Mouse (Mus musculus) midbrain, embryonic 12.5 days (tissue): Measurements from ENCODE around the gene Alox5ap. TPM values are rescaled to one million over a fixed set of nuclear protein-coding genes. Genes with fewer than 3 reads are reported as not detected.
A peak's percentile ranks its signal among the peaks of the same experiment; 100 is the strongest.

Source experiments
- ATAC-seq: fragments of 200-750 bp; cut with Nextera tagmentation; 2 replicates; pipeline ENCODE4 v1.8.0; 2017; ENCODE audit warnings: low read depth, moderate TSS enrichment, moderate library complexity; ENCODE audit not compliant: low FRiP score
- H3K27ac ChIP-seq: fragments of 300-500 bp; sonication (generic); replicated peaks from 2 replicates; pipeline ENCODE4 v1.5.1; 2016; ENCODE audit warnings: mild to moderate bottlenecking
- H3K27me3 ChIP-seq: fragments of 300-500 bp; sonication (generic); 2 replicates; pipeline ENCODE4 v1.6.1; 2016; ENCODE audit warnings: mild to moderate bottlenecking
- H3K36me3 ChIP-seq: fragments of 300-500 bp; sonication (generic); 2 replicates; pipeline ENCODE4 v1.6.1; 2016
- H3K4me1 ChIP-seq: fragments of 300-500 bp; sonication (generic); 2 replicates; pipeline ENCODE4 v1.6.1; 2016
- H3K4me2 ChIP-seq: fragments of 300-500 bp; sonication (generic); replicated peaks from 2 replicates; pipeline ENCODE4 v1.6.1; 2016; ENCODE audit warnings: mild to moderate bottlenecking, moderate library complexity
- H3K4me3 ChIP-seq: fragments of 300-500 bp; sonication (generic); 2 replicates; pipeline ENCODE4 v1.5.1; 2016; ENCODE audit warnings: mild to moderate bottlenecking
- H3K9ac ChIP-seq: fragments of 300-500 bp; sonication (generic); replicated peaks from 2 replicates; pipeline ENCODE4 v1.6.1; 2016; ENCODE audit warnings: mild to moderate bottlenecking, moderate library complexity
- H3K9me3 ChIP-seq: fragments of 300-500 bp; sonication (generic); 2 replicates; pipeline ENCODE4 v1.6.1; 2016; ENCODE audit warnings: mild to moderate bottlenecking
- WGBS: fragments of 180-500 bp; shearing (Covaris S2); methylation state at CpG from one replicate; pipeline ENCODE4 v1.1.7; 2016; 5-methylcytosine and 5-hydroxymethylcytosine counted together
- polyA plus RNA-seq: library from polyadenylated mRNA; unstranded; fragments of >200 nt; fragmentation: Nextera tagmentation; extraction: Ambion mirVana; gene quantifications from 2 replicates; pipeline ENCODE4 v1.2.1, GENCODE M21; 2016

Alox5ap gene
- polyA plus RNA-seq, 1 experiment from 2014 or later: 6.5 TPM

DNA sequence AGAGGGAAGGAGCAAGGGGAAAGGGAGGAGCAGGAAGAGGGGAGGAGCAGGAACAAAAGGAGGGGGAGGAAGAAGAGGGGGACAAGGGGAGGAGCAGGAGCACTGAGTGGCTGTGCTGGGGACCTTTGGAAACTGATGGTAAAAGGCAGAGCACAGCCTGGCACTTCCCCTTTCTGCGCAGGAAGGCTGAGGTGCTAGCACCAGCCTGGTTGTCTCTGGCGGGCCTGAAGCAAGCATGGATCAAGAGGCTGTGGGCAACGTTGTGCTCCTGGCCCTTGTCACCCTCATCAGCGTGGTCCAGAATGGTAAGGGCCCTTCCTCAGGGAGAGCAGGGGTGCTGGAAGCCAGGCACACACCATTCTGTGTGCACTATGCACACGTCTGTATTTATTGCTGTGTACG lies 312 bp downstream of the Alox5ap start:
- WGBS: 65% methylated on average over 5 of the region's 6 CpGs
- Histone ChIP-seq H3K4me3 (no peak overlapping the region), H3K36me3 (no peaks in the 10 kb centered on the region), H3K27ac (no peak overlapping the region), H3K9ac (no peak overlapping the region), H3K9me3 (no peaks in the 10 kb centered on the region), H3K4me1 (no peaks in the 10 kb centered on the region), H3K27me3 (0 out of 2 replicates have a peak, but pooled peaks cover 3% of the 10 kb centered on the region), H3K4me2 (no peak overlapping the region)
- no peak for ATAC-seq

DNA sequence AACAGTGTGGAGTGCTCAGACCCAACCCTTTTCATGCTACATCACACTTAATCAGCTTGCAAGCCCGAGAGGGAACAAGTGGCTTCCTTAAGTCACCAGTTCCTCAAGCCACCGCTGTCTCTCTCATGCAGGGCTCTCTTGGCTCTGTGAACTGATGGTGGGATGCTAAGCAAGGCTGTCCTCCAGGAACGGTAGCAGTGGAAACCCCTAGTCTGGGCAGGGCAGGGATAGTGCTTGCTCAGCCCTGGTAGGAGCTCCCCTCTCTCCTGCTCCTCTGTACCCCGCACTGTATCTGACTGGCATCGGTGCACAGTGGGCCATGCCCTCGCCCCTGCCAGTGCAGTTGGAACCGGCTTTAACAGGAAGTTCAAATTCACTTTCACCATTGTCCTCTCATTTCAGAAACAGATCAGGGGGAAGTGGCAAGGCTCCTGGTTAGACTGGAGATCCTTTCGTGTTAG lies 2.2 kb downstream of the Alox5ap start:
- no peaks in the 10 kb centered on the region for H3K36me3 ChIP-seq
- H3K4me3 ChIP-seq: no peak overlapping the region
- H3K4me1 ChIP-seq: no peaks in the 10 kb centered on the region
- H3K9ac ChIP-seq: no peak overlapping the region
- ATAC-seq: no peak
- no peak overlapping the region for H3K27ac ChIP-seq
- no peak overlapping the region for H3K4me2 ChIP-seq
- 0 out of 2 replicates have a peak, but pooled peaks cover 3% of the 10 kb centered on the region for H3K27me3 ChIP-seq
- H3K9me3 ChIP-seq: no peaks in the 10 kb centered on the region
- WGBS: 84% methylated on average over 8 of the region's 8 CpGs

DNA sequence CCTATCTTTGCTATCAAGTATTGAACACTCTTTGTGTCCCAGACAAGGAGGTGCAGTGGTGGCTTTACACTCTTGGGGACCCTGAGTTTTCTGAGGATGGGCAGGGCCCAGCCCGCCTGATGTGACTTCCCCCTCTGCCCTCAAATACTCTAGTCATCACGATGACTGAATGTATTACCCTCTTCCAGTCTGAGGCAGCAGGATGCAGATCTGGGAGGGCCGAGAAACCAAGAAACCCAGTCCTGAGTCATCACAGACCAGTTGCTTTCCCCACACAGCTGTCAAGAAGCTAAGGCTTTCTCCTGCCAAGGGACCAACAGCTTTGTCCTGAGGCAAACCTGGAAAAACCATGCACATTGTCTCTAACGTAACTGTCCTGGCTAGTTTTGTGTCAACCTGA lies 2.9 kb downstream of the Alox5ap start:
- Histone ChIP-seq H3K27ac (no peak overlapping the region), H3K27me3 (0 out of 2 replicates have a peak, but pooled peaks cover 3% of the 10 kb centered on the region), H3K4me1 (no peaks in the 10 kb centered on the region), H3K4me3 (no peak overlapping the region), H3K4me2 (no peak overlapping the region), H3K36me3 (no peaks in the 10 kb centered on the region), H3K9ac (no peak overlapping the region), H3K9me3 (no peaks in the 10 kb centered on the region)
- no peak for ATAC-seq
- WGBS: 85% methylated on average over 4 of the region's 4 CpGs

DNA sequence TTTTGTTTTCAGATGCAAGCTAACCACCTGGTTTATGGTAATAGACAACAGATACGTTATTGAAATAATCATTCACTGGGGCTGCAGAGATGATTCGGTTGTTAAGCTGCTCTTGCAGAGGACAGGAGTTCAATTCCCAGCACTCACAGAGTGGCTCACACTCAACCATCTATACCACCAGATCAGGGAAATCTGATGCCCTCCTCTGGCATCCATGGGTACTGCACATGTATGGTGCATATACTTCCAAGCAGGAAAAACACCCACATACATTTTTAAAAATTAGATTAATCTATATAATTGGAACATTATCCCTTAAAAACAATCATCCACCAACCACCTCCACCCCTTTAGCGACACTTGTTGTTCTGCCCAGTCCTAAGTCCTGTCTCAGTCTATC lies 6.7 kb downstream of the Alox5ap start:
- no peak overlapping the region for H3K4me2 ChIP-seq
- no peaks in the 10 kb centered on the region for H3K27me3 ChIP-seq
- no peak overlapping the region for H3K9ac ChIP-seq
- ATAC-seq: no peak
- no peaks in the 10 kb centered on the region for H3K4me1 ChIP-seq
- no peak overlapping the region for H3K4me3 ChIP-seq
- no peak overlapping the region for H3K27ac ChIP-seq
- H3K9me3 ChIP-seq: no peaks in the 10 kb centered on the region
- WGBS: 91% methylated on average over 3 of the region's 3 CpGs
- no peaks in the 10 kb centered on the region for H3K36me3 ChIP-seq

DNA sequence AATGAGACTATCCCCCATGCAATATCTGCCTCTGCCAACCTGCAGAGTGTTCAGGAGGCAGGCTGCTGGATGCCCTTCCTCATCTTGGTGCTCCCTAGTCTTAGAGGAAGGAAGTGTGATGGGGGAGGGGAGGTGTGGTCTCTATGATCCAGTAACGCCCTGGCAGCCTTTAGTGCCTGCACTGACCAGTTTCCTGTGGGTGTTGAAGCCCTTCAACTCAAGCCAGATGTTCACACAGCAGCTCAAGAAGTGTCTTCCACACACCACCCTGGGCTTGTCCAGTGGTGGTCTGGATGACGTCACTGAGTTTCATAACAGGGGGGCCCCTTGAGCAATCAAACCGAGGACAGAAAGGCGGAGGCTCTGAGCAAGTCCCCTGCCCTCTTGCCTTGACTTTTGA lies 8.0 kb downstream of the Alox5ap start:
- Histone ChIP-seq H3K27me3 (no peaks in the 10 kb centered on the region; the same call in 1 of the 2 replicates), H3K9me3 (no peaks in the 10 kb centered on the region), H3K36me3 (no peaks in the 10 kb centered on the region), H3K4me3 (no peak overlapping the region), H3K27ac (no peak overlapping the region), H3K4me1 (no peaks in the 10 kb centered on the region), H3K4me2 (no peak overlapping the region), H3K9ac (no peak overlapping the region)
- ATAC-seq: no peak
- 88% methylated on average over 4 of the region's 4 CpGs for WGBS

DNA sequence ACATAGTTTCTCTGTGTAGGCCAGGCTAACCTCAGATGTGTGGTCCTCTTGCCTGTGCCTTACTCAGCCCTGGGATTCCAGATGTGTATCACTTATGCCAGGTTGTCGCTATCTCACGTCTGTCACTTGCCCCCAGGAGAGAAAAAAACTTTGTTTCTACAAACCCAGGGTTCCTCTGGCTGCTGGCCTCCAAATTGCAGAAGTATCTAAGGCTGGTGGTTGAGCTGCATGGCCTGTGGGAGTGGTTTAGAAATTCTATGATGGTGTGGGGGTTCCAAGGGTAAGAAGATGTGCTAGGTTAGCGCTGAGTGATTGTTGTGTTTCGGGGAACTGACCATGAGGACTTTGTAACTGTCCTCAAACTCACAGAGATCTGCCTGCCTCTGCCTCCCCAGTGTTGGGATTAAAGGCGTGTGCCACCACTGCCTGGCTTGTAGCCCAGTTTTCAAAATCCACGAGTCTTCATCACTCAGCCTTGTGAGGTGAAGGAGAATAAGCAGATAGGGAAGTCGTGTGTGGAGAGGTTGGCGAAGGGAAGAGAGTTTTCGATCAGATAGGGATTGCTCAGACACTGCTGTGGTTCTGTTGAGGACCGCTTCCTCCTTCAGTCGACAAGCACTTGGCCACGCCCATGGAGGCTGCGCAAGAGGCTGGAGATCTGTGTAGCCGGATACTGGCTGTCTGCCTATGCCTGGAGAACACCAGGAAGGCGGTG lies 10.0 kb downstream of the Alox5ap start:
- ATAC-seq: no peak
- 87% methylated on average over 15 of the region's 15 CpGs for WGBS

DNA sequence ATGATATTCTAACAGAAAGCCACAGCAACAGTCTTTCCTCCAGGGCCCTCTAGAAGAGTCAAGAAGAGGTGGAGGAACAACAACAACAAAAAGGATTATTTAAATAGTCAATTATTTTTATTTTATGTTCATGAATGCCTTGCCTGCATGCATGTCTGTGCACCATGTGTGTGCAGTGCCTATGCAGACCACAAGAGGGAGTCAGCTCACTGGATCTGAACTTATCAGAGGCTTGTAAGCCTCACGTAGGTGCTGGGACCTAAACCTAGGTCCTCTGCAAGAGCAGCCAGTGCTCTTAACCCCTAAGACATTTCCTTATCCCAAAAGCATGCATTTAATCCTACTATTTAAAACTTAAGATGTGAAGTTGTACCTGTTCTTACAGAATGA lies 10.5 kb downstream of the Alox5ap start:
- Histone ChIP-seq H3K27ac (no peak overlapping the region), H3K4me3 (no peak overlapping the region), H3K27me3 (no peaks in the 10 kb centered on the region; the same call in 1 of the 2 replicates), H3K9me3 (no peaks in the 10 kb centered on the region), H3K4me2 (no peak overlapping the region), H3K36me3 (no peaks in the 10 kb centered on the region), H3K9ac (no peak overlapping the region), H3K4me1 (no peaks in the 10 kb centered on the region)
- 89% methylated on average over 1 of the region's 1 CpGs for WGBS
- no peak for ATAC-seq

More for the DNA sequence above, 10.0 kb downstream of the Alox5ap start:
- H3K27ac ChIP-seq: no peak overlapping the region
- no peaks in the 10 kb centered on the region for H3K9me3 ChIP-seq
- no peak overlapping the region for H3K9ac ChIP-seq
- H3K4me3 ChIP-seq: no peak overlapping the region
- no peak overlapping the region for H3K4me2 ChIP-seq
- H3K36me3 ChIP-seq: no peaks in the 10 kb centered on the region
- H3K4me1 ChIP-seq: no peaks in the 10 kb centered on the region
- H3K27me3 ChIP-seq: no peaks in the 10 kb centered on the region; the same call in 1 of the 2 replicates

DNA sequence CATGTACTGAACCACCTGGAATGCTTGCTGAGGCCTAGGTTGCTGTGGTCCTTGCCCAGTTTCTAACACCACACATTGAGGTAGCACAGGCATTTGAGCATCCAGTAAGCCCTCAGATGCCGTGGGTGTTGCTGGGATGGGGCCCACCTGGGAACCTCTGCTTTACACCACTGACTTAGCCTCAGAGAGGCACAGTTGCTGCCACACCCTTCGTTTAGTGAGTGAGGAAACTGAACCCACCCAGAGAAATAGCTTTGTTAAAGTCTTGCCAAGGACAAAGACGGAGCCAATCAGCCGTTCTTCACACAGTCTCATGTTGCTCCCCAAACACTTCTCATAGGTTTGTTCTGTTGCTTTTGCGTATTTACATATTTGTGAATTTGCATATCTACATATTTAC lies 13.0 kb downstream of the Alox5ap start:
- no peak for ATAC-seq
- H3K36me3 ChIP-seq: no peaks in the 10 kb centered on the region
- H3K4me1 ChIP-seq: no peaks in the 10 kb centered on the region
- no peak overlapping the region for H3K4me2 ChIP-seq
- H3K4me3 ChIP-seq: no peak overlapping the region
- H3K27me3 ChIP-seq: no peaks in the 10 kb centered on the region; the same call in 1 of the 2 replicates
- no peak overlapping the region for H3K9ac ChIP-seq
- 87% methylated on average over 5 of the region's 5 CpGs for WGBS
- 0 out of 2 replicates have a peak, but pooled peaks cover 3% of the 10 kb centered on the region for H3K9me3 ChIP-seq
- no peak overlapping the region for H3K27ac ChIP-seq

DNA sequence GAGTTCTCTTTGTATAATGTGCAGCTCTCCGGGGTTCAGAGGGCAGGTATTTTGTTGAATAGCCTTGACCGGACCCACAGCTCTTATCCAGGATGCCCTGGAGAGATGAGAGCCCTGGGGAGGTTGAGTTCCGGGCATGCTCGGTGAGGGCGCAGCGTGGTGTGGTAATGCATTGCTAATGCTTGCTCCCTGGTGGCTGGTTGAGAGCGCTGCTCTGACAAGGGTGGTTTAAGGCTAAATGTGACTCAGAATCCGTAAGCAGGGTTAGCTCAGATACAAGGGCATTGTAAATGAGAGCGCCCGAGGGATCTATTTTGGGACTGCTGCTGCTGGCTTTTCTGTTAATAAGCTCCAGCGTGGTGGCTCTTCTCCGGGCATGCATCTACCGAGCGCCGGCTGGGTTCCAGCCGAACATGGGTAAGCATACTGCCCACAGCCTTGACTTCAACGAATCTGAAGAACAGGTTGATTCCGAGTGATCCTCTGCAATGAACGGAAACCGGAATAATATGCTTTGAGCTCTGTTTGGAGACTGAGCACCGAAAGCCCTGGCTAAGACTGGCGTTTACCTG lies 14.8 kb downstream of the Alox5ap start:
- H3K9ac ChIP-seq: no peak overlapping the region
- peak; percentile 56; the same call in 1 of the 2 replicates for ATAC-seq
- WGBS: 30% methylated on average over 22 of the region's 22 CpGs
- peak overlapping the region; percentile 62 for H3K27ac ChIP-seq
- 0 out of 2 replicates have a peak overlapping the region, but pooled peaks have one; percentile 1 for H3K4me3 ChIP-seq
- H3K36me3 ChIP-seq: no peaks in the 10 kb centered on the region
- peaks cover 10% of the 10 kb centered on the region; the same call in 1 of the 2 replicates for H3K9me3 ChIP-seq
- no peaks in the 10 kb centered on the region; the same call in 1 of the 2 replicates for H3K27me3 ChIP-seq
- no peaks in the 10 kb centered on the region for H3K4me1 ChIP-seq
- H3K4me2 ChIP-seq: peak overlapping the region; percentile 37

DNA sequence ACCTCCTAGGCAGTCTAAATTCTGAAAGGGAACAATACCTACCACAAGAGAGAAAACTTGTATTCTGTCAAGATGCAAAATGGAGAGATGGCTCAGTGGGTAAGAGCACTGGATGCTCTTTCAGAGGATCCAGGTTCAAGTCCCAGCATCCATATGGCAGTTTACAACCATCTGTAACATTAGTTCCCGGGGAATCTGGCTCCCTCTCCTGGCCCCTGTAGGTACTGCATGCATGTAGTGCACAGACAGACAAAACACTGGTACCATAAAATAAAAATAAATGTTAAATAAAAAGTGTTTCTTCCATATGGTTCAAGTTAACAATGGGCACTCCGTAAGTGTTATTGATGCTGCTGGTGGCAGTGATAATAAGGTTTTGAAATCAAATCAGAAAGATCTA lies 18.4 kb downstream of the Alox5ap start:
- Histone ChIP-seq H3K4me1 (peaks cover 8% of the 10 kb centered on the region; the same call in 1 of the 2 replicates), H3K36me3 (no peaks in the 10 kb centered on the region), H3K27me3 (peaks cover 22% of the 10 kb centered on the region), H3K4me3 (no peak overlapping the region), H3K4me2 (no peak overlapping the region), H3K9ac (no peak overlapping the region), H3K27ac (no peak overlapping the region), H3K9me3 (peaks cover 10% of the 10 kb centered on the region; the same call in 1 of the 2 replicates)
- no peak for ATAC-seq
- WGBS: 89% methylated on average over 2 of the region's 2 CpGs

DNA sequence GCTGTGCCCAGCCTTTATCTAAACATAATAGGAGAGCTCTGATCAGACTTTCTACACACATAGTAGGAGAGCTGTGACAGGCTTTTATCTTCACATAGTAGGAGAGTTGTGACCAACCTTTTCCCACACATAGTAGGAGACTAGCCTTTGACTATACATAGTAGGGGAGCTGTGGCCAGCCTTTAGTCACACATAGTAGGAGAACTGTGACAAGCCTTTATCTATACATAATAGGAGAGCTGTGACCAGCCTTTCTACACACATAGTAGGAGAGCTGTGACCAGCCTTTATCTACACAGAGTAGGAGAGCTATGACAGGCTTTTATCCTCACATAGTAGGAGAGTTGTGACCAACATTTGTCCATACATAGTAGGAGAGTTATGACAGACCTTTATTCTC lies 19.3 kb downstream of the Alox5ap start:
- Histone ChIP-seq H3K4me3 (no peak overlapping the region), H3K4me1 (peaks cover 8% of the 10 kb centered on the region; the same call in 1 of the 2 replicates), H3K27ac (no peak overlapping the region), H3K9me3 (peaks cover 10% of the 10 kb centered on the region; the same call in 1 of the 2 replicates), H3K9ac (no peak overlapping the region), H3K36me3 (no peaks in the 10 kb centered on the region), H3K4me2 (no peak overlapping the region), H3K27me3 (peaks cover 22% of the 10 kb centered on the region)
- ATAC-seq: no peak

DNA sequence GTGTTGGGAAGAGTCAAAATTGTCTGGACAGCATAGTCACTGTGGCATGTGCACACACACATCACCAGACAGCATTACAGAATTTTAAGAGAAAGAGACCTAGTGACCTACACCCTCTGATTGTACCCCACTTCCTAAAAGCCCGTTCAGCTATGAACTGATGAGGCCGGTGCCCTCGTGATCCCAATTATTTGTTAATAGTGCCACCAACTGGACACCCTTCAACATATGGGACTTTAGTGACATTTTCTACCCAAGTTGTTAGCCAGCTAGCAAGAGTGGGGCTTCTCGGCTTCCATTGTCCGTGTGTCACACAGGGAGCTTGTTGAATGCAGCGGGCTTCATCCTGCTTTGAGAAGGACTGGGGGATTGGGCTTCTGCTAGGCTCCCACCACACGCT lies 21.5 kb downstream of the Alox5ap start:
- 42% methylated on average over 7 of the region's 7 CpGs for WGBS

More for the DNA sequence above, 21.5 kb downstream of the Alox5ap start:
- Histone ChIP-seq H3K27ac (no peak overlapping the region), H3K27me3 (peaks cover 26% of the 10 kb centered on the region), H3K4me3 (no peak overlapping the region), H3K9ac (no peak overlapping the region), H3K4me2 (no peak overlapping the region), H3K36me3 (no peaks in the 10 kb centered on the region), H3K4me1 (peaks cover 8% of the 10 kb centered on the region; the same call in 1 of the 2 replicates), H3K9me3 (peaks cover 10% of the 10 kb centered on the region; the same call in 1 of the 2 replicates)
- no peak for ATAC-seq
